Mouse (Mus musculus) ES-Bruce4 (cell line): ENCODE data around the gene S100a8. TPM values are rescaled to one million over a fixed set of nuclear protein-coding genes. Genes with fewer than 3 reads are reported as not detected.

Source experiments
- H3K27ac ChIP-seq: 2 replicates; pipeline ENCODE4 v1.5.1; 2012; ENCODE audit warnings: low read length, inconsistent platforms; ENCODE audit not compliant: insufficient read depth
- H3K27me3 ChIP-seq: 2 replicates; pipeline ENCODE4 v1.6.1; 2012; ENCODE audit warnings: mild to moderate bottlenecking, low read length, inconsistent platforms; ENCODE audit not compliant: control insufficient read depth, poor library complexity, insufficient read depth, severe bottlenecking
- H3K36me3 ChIP-seq: 2 replicates; pipeline ENCODE4 v1.6.1; 2012; ENCODE audit warnings: inconsistent platforms, mild to moderate bottlenecking, low read length, moderate library complexity; ENCODE audit not compliant: control insufficient read depth, poor library complexity, insufficient read depth, severe bottlenecking
- H3K4me1 ChIP-seq: one replicate; pipeline ENCODE4 v1.8.1; 2011; ENCODE audit warnings: low read length; ENCODE audit not compliant: control insufficient read depth, insufficient read depth
- H3K4me3 ChIP-seq: 2 replicates; pipeline ENCODE4 v1.5.1; 2011; ENCODE audit warnings: low read depth, mild to moderate bottlenecking, low read length
- H3K9ac ChIP-seq: 2 replicates; pipeline ENCODE4 v1.6.1; 2012; ENCODE audit warnings: low read depth, mild to moderate bottlenecking, inconsistent platforms; ENCODE audit not compliant: poor library complexity, severe bottlenecking
- H3K9me3 ChIP-seq: replicated peaks from 2 replicates; pipeline ENCODE4 v1.6.1; 2012; ENCODE audit warnings: mild to moderate bottlenecking, low read length, inconsistent platforms; ENCODE audit not compliant: control insufficient read depth, poor library complexity, insufficient read depth, severe bottlenecking
- CTCF ChIP-seq: IDR thresholded peaks from one replicate; pipeline ENCODE4 v1.8.1; 2011; ENCODE audit warnings: low read depth, low read length
- EP300 ChIP-seq: IDR thresholded peaks from 2 replicates; pipeline ENCODE4 v1.6.1; 2011; ENCODE audit warnings: low read depth, low read length; ENCODE audit not compliant: insufficient read depth
- POLR2A ChIP-seq: IDR thresholded peaks from one replicate; pipeline ENCODE4 v1.8.1; 2011; ENCODE audit warnings: low read length; ENCODE audit not compliant: insufficient read depth
- polyA plus RNA-seq: library from polyadenylated mRNA; stranded (reverse); fragments of >200 nt; gene quantifications from 2 replicates; pipeline ENCODE4 v1.2.4, GENCODE M21; 2011; ENCODE audit warnings: low read depth; ENCODE audit not compliant: missing spikeins, insufficient read depth, insufficient read length

The S100a8 gene
- polyA plus RNA-seq, 1 experiment = not detected

DNA sequence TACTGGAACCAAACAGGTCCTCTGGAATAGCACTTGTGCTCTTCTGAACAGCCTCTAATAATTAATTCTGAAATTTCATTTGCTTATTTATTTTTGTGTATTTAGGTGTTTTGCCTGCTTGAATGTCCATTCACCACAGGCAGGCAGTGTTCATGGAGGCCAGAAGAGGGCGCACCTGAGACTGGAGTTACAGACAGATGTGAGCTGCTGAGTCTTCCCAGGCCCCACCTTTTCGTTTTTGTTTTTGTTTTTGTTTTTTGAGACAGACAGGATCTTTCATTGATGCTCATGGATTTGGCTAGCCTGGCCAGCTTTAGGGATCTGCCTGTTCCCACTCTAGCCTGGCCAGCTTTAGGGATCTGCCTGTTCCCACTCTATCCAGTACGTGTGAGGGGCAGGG is 24.6 kb upstream of the S100a8 start:
- TF ChIP-seq EP300 = no peak
- peak; percentile 73 for TF ChIP-seq CTCF
- Histone ChIP-seq H3K4me1 (no peaks in the 10 kb centered on the region), H3K36me3 (no peaks in the 10 kb centered on the region), H3K27ac (no peak overlapping the region), H3K9me3 (no peaks in the 10 kb centered on the region), H3K9ac (no peak overlapping the region), H3K27me3 (no peaks in the 10 kb centered on the region), H3K4me3 (no peak overlapping the region)

DNA sequence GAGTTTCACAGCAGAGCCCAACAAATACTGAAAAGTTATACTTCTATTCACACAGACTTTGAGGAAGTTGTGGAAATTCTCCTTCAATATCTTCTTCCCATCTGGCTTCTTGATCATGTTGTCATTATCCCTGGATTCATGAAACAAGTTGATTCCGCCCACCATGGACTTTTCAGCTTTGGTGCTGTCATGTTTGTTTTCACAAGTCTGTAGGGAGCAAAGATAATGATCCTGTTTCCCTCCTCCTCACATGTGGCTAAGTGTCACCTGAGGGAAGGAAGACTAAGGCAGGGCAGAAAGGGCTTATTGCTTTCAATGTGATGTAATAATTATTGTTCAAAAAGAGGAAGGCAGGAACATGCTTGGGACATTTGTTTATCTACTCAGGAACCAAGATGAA is 21.5 kb upstream of the S100a8 start:
- Histone ChIP-seq H3K9ac (no peak overlapping the region), H3K27me3 (no peaks in the 10 kb centered on the region), H3K36me3 (no peaks in the 10 kb centered on the region), H3K4me1 (no peaks in the 10 kb centered on the region), H3K9me3 (no peaks in the 10 kb centered on the region), H3K27ac (no peak overlapping the region), H3K4me3 (no peak overlapping the region)
- TF ChIP-seq EP300 (no peak), POLR2A (no peak), CTCF (no peak)

GRCm38 (mm10) chr3:90648981-90649380 is 19.8 kb upstream of the S100a8 start:
- Histone ChIP-seq H3K4me1 (no peaks in the 10 kb centered on the region), H3K9me3 (no peaks in the 10 kb centered on the region), H3K27me3 (no peaks in the 10 kb centered on the region), H3K4me3 (no peak overlapping the region), H3K9ac (no peak overlapping the region), H3K36me3 (no peaks in the 10 kb centered on the region), H3K27ac (no peak overlapping the region)
- TF ChIP-seq EP300 = no peak
- no peak for TF ChIP-seq CTCF
- TF ChIP-seq POLR2A = no peak

DNA sequence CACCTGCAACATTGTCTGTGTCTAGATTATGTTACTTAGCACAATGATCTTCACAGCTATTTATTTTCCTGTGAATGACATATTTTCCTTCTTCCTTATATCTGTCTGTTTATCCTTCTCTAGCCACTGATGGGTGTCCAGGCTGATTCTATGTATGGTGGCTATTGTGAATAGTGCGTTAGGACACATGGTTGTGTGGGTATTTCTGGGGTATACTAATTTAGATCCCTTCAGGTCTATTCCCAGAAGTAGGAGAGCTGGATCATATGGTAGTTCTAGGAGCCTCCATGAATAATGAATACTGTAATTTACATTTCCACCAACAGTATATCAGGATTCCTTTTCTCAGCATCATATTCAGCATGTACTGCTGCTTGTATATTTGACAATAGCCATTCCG is 18.9 kb upstream of the S100a8 start:
- Histone ChIP-seq H3K27ac (no peak overlapping the region), H3K36me3 (no peaks in the 10 kb centered on the region), H3K9me3 (no peaks in the 10 kb centered on the region), H3K4me1 (no peaks in the 10 kb centered on the region), H3K9ac (no peak overlapping the region), H3K27me3 (no peaks in the 10 kb centered on the region), H3K4me3 (no peak overlapping the region)
- TF ChIP-seq CTCF (no peak), POLR2A (no peak), EP300 (no peak)

DNA sequence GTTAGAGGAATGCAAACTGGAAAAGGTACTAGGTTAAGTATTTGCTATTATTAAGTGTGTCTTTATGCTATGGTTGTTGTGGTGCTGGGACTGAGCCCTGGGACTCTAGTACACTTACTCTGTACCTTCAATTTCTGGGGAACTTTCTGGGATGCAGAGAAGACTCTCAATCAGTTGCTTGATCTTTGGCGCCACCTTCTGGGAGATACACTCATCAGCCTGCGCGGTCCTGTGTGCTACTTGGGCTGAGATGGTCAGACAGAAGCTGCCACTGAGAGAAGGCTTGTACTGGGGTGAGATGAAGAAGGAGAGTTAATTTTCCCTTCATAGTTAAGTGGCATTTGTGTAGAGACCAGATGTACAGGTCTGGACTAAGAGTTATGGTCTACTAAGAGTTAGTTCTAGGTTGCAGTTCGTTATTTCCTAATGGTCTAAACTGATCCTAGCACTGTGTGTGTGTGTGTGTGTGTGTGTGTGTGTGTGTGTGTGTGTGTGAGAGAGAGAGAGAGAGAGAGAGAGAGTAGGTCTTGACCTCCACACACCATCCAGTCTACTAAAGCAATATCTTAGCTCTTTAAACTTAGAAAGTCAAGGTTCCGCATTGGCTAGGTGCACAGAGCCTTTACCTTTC is 15.8 kb upstream of the S100a8 start:
- H3K9ac ChIP-seq = no peak overlapping the region
- no peak overlapping the region for H3K4me3 ChIP-seq

GRCm38 (mm10) chr3:90653717-90654116 is 15.1 kb upstream of the S100a8 start, which contains the start of gene S100a7a:
S100a7a (plus strand) TSS chr3:90654017.
- Histone ChIP-seq H3K36me3 (no peaks in the 10 kb centered on the region), H3K4me1 (no peaks in the 10 kb centered on the region), H3K9me3 (no peaks in the 10 kb centered on the region), H3K27me3 (no peaks in the 10 kb centered on the region), H3K4me3 (no peak within 1 kb of the TSS), H3K27ac (no peak within 1 kb of the TSS), H3K9ac (no peak within 1 kb of the TSS)
- TF ChIP-seq EP300 = no peak
- TF ChIP-seq CTCF = no peak
- TF ChIP-seq POLR2A = no peak

More for the DNA sequence above, 15.8 kb upstream of the S100a8 start:
- H3K27ac ChIP-seq = no peak overlapping the region
- H3K4me1 ChIP-seq = no peaks in the 10 kb centered on the region
- H3K9me3 ChIP-seq = no peaks in the 10 kb centered on the region
- no peaks in the 10 kb centered on the region for H3K27me3 ChIP-seq
- no peaks in the 10 kb centered on the region for H3K36me3 ChIP-seq
- TF ChIP-seq CTCF = peak; percentile 75
- no peak for TF ChIP-seq EP300
- TF ChIP-seq POLR2A = no peak
